Mouse (Mus musculus): ENCODE results near the gene Spg7. TPM values are rescaled to one million over a fixed set of nuclear protein-coding genes. Genes with fewer than 3 reads are reported as not detected.

The Spg7 gene
- total and polyA plus RNA-seq, 3 experiments = 20.8 to 35.2 (median 26.1) TPM

- Histone ChIP-seq H3K4me3 (replicated peaks in 1 of 3; ENCODE audit: low read depth in 2 of 3, low read length in 2 of 3, poor library complexity in 1 of 3) (no peak overlapping the region), H3K27me3 (replicated peaks) (no peaks in the 10 kb centered on the region), H3K36me3 (replicated peaks in 1 of 2; ENCODE audit: control insufficient read depth in 1 of 2, insufficient read depth in 1 of 2, low read length in 1 of 2) (peaks cover 4 to 14% of the 10 kb centered on the region in 2 experiments), H3K79me2 (replicated peaks; ENCODE audit: control insufficient read depth, extremely low read depth, insufficient read depth, poor library complexity, severe bottlenecking) (peaks cover 18% of the 10 kb centered on the region), H3K27ac (ENCODE audit: insufficient read depth, low read depth) (no peak overlapping the region), H3K9me3 (replicated peaks; ENCODE audit: low read length) (no peaks in the 10 kb centered on the region), H3K4me1 (ENCODE audit: control insufficient read depth in 1 of 2, insufficient read depth in 2 of 2) (peaks cover 8 to 28% of the 10 kb centered on the region in 2 experiments), H3K9ac (ENCODE audit: insufficient read depth, low read depth) (no peak overlapping the region), H3K4me2 (ENCODE audit: insufficient read depth, low read depth, poor library complexity, severe bottlenecking) (no peak overlapping the region)
- TF ChIP-seq TCF12 (IDR thresholded peaks at IDR 0.05; ENCODE audit: low read depth, low read length) = no peak
- no peak for TF ChIP-seq E2F4 (IDR thresholded peaks at IDR 0.05; ENCODE audit: insufficient replicate concordance, low read depth, low read length)
- in situ Hi-C loops (cut with MboI; ENCODE audit: low pct_ligation_motif_present, low pct_unique_long_range_greater_than_20kb, low sequenced_read_pairs) = no loop called here
- dilution Hi-C loops (cut with MboI; ENCODE audit: extremely low pct_ligation_motif_present, extremely low pct_unique_long_range_greater_than_20kb, low sequenced_read_pairs) = no loop called here
- no peak for DNase-seq (ENCODE audit: extremely low read depth)
These were observed 16.0 kb upstream of the Spg7 start for GRCm38 (mm10) chr8:123046706-123047105.

GRCm38 (mm10) chr8:123047827-123048226 lies 14.9 kb upstream of the Spg7 start:
- TF ChIP-seq ZNF384 (IDR thresholded peaks at IDR 0.05; ENCODE audit: low read depth, low read length) (no peak), BHLHE40 (IDR thresholded peaks at IDR 0.05; ENCODE audit: low read depth, low read length) (no peak), ELF1 (IDR thresholded peaks at IDR 0.05; ENCODE audit: low read depth, low read length) (no peak), SMC3 (IDR thresholded peaks at IDR 0.05; ENCODE audit: low read depth, low read length) (no peak), HCFC1 (IDR thresholded peaks at IDR 0.05; ENCODE audit: low read depth, low read length) (no peak), POLR2A (IDR thresholded peaks at IDR 0.05; ENCODE audit: low read depth, low read length) (no peak), EP300 (IDR thresholded peaks at IDR 0.05; ENCODE audit: low read length) (no peak), MAZ (IDR thresholded peaks at IDR 0.05; ENCODE audit: low read depth, low read length) (no peak), SIN3A (IDR thresholded peaks at IDR 0.05; ENCODE audit: low read length) (no peak), POLR2AphosphoS2 (IDR thresholded peaks at IDR 0.05; ENCODE audit: low read depth, low read length) (no peak), NELFE (IDR thresholded peaks at IDR 0.05; ENCODE audit: low read depth, low read length) (no peak), PAX5 (IDR thresholded peaks at IDR 0.05; ENCODE audit: low read length) (no peak), CHD2 (IDR thresholded peaks at IDR 0.05; ENCODE audit: low read length) (no peak), USF2 (conservative IDR thresholded peaks at IDR 0.05; ENCODE audit: low read depth, low read length) (no peak), JUN (IDR thresholded peaks at IDR 0.05; ENCODE audit: insufficient read depth, low read depth, low read length) (no peak)
- no peak overlapping the region for H3K9ac ChIP-seq (ENCODE audit: insufficient read depth, low read depth)
- no peak overlapping the region for H3K4me2 ChIP-seq (ENCODE audit: insufficient read depth, low read depth, poor library complexity, severe bottlenecking)
- dilution Hi-C loops (cut with MboI; ENCODE audit: extremely low pct_ligation_motif_present, extremely low pct_unique_long_range_greater_than_20kb, low sequenced_read_pairs) = no loop called here
- peaks cover 4 to 14% of the 10 kb centered on the region in 2 experiments for H3K36me3 ChIP-seq (replicated peaks in 1 of 2; ENCODE audit: control insufficient read depth in 1 of 2, insufficient read depth in 1 of 2, low read length in 1 of 2)
- in situ Hi-C loops (cut with MboI; ENCODE audit: low pct_ligation_motif_present, low pct_unique_long_range_greater_than_20kb, low sequenced_read_pairs) = no loop called here
- DNase-seq (ENCODE audit: extremely low read depth) = no peak
- no peak overlapping the region for H3K4me3 ChIP-seq (replicated peaks in 1 of 3; ENCODE audit: low read depth in 2 of 3, low read length in 2 of 3, poor library complexity in 1 of 3)
- H3K79me2 ChIP-seq (replicated peaks; ENCODE audit: control insufficient read depth, extremely low read depth, insufficient read depth, poor library complexity, severe bottlenecking) = peaks cover 13% of the 10 kb centered on the region; the same call in 1 of the 2 replicates
- no peaks in the 10 kb centered on the region for H3K27me3 ChIP-seq (replicated peaks)
- H3K27ac ChIP-seq (ENCODE audit: insufficient read depth, low read depth) = no peak overlapping the region
- H3K4me1 ChIP-seq (ENCODE audit: control insufficient read depth in 1 of 2, insufficient read depth in 2 of 2) = peaks cover 12 to 32% of the 10 kb centered on the region in 2 experiments
- H3K9me3 ChIP-seq (replicated peaks; ENCODE audit: low read length) = no peaks in the 10 kb centered on the region

Measured in CH12.LX (cell line).